ENCODE assay signal across 25 mouse cellular contexts in the genomic region with DNA sequence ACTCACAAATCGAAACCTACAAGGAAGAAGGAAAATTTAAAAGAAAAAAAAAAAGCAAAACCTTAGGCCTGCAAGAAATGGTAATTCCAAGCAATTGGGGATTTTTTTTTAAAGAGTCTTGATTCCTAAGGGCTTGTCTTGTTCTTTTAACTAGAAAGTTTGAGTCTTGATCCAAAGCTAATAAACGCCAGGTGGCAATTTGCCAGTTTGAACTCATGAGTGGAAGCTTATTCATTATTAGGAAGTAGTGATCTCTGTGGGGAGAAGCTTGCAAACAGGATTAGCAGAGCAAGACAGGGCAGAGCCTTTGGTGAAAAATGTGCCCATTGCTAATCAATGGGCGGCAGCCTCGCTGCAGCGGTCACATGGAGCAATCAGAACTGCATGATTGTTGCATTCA.
DNase-seq lines count a peak whose midpoint lies in the region; ATAC-seq and TF ChIP-seq lines count a peak whose summit lies in the region.
"Had no signal": no experiment of that assay in that cellular context is flagged by ENCODE, and none has a peak within 500 bp of the region (broad histone marks: within the 10 kb centered on the region; RNA-seq: fewer than 3 reads in every experiment).

No protein-coding gene starts in this region.

- no peaks in the 10 kb centered on the region for H3K27me3 ChIP-seq in embryonic facial prominence, embryonic 14.5 days (replicated peaks; ENCODE audit: control insufficient read depth, insufficient read depth, low read length)
- H3K27me3 ChIP-seq in embryonic facial prominence, embryonic 10.5 days (replicated peaks; ENCODE audit: low read depth, poor library complexity, severe bottlenecking) = no peaks in the 10 kb centered on the region
- no peaks in the 10 kb centered on the region for H3K27me3 ChIP-seq in limb, embryonic 14.5 days (ENCODE audit: control insufficient read depth, insufficient read depth, low read length)
- H3K27me3 ChIP-seq in limb, embryonic 10.5 days (ENCODE audit: low read depth, poor library complexity, severe bottlenecking) = no peaks in the 10 kb centered on the region
- no peaks in the 10 kb centered on the region for H3K27me3 ChIP-seq in forebrain, embryonic 12.5 days
- H3K27me3 ChIP-seq: hindbrain, embryonic 13.5 days; limb, embryonic 12.5 days; liver, embryonic 12.5 days had no signal

- no peak overlapping the region for H3K4me3 ChIP-seq in embryonic facial prominence, embryonic 14.5 days (ENCODE audit: low read depth, low read length)
- H3K4me3 ChIP-seq in embryonic facial prominence, embryonic 10.5 days = no peak overlapping the region
- H3K4me3 ChIP-seq in limb, embryonic 14.5 days (replicated peaks; ENCODE audit: low read length) = no peak overlapping the region
- no peak overlapping the region for H3K4me3 ChIP-seq in limb, embryonic 10.5 days
- H3K4me3 ChIP-seq in forebrain, embryonic 12.5 days (replicated peaks) = no peak overlapping the region
- H3K4me3 ChIP-seq: hindbrain, embryonic 13.5 days; limb, embryonic 12.5 days; liver, embryonic 12.5 days had no signal

- no peak for TF ChIP-seq CTCF in brain, embryonic 14.5 days (IDR thresholded peaks at IDR 0.05; ENCODE audit: borderline replicate concordance, extremely low read depth, insufficient read depth, insufficient read length)

- H3K36me3 ChIP-seq in embryonic facial prominence, embryonic 14.5 days (ENCODE audit: control insufficient read depth, insufficient read depth, low read length) = no peaks in the 10 kb centered on the region
- H3K36me3 ChIP-seq in embryonic facial prominence, embryonic 10.5 days (replicated peaks) = no peaks in the 10 kb centered on the region
- H3K36me3 ChIP-seq in limb, embryonic 14.5 days (ENCODE audit: control insufficient read depth, insufficient read depth, low read length) = no peaks in the 10 kb centered on the region
- no peaks in the 10 kb centered on the region for H3K36me3 ChIP-seq in limb, embryonic 10.5 days
- no peaks in the 10 kb centered on the region for H3K36me3 ChIP-seq in forebrain, embryonic 12.5 days (replicated peaks)
- H3K36me3 ChIP-seq: G1E; hindbrain, embryonic 13.5 days; limb, embryonic 12.5 days; liver, embryonic 12.5 days had no signal

- H3K4me2 ChIP-seq in embryonic facial prominence, embryonic 14.5 days (ENCODE audit: low read depth, low read length) = no peak overlapping the region
- H3K4me2 ChIP-seq in limb, embryonic 14.5 days (replicated peaks; ENCODE audit: low read depth, low read length, severe bottlenecking) = no peak overlapping the region
- no peak overlapping the region for H3K4me2 ChIP-seq in forebrain, embryonic 12.5 days
- H3K4me2 ChIP-seq: heart, embryonic 11.5 days; hindbrain, embryonic 13.5 days; limb, embryonic 12.5 days; liver, embryonic 12.5 days had no signal

- WGBS in embryonic facial prominence, embryonic 14.5 days = 74% methylated on average over 5 of the region's 5 CpGs
- WGBS in embryonic facial prominence, embryonic 10.5 days = 81% methylated on average over 5 of the region's 5 CpGs
- WGBS in limb, embryonic 14.5 days = 64% methylated on average over 5 of the region's 5 CpGs
- WGBS in limb, embryonic 10.5 days = 86% methylated on average over 5 of the region's 5 CpGs
- WGBS in forebrain, embryonic 12.5 days = 53% methylated on average over 5 of the region's 5 CpGs

- H3K4me1 ChIP-seq in embryonic facial prominence, embryonic 14.5 days (ENCODE audit: control insufficient read depth, insufficient read depth, low read length) = no peaks in the 10 kb centered on the region
- no peaks in the 10 kb centered on the region for H3K4me1 ChIP-seq in embryonic facial prominence, embryonic 10.5 days
- no peaks in the 10 kb centered on the region for H3K4me1 ChIP-seq in limb, embryonic 14.5 days (ENCODE audit: control insufficient read depth, insufficient read depth, low read length)
- no peaks in the 10 kb centered on the region for H3K4me1 ChIP-seq in limb, embryonic 10.5 days
- H3K4me1 ChIP-seq in forebrain, embryonic 12.5 days = 0 out of 2 replicates have a peak, but pooled peaks cover 4% of the 10 kb centered on the region
- H3K4me1 ChIP-seq: hindbrain, embryonic 13.5 days; limb, embryonic 12.5 days; liver, embryonic 12.5 days had no signal

- H3K9me3 ChIP-seq in embryonic facial prominence, embryonic 14.5 days (ENCODE audit: control insufficient read depth, low read length) = no peaks in the 10 kb centered on the region
- H3K9me3 ChIP-seq in embryonic facial prominence, embryonic 10.5 days = no peaks in the 10 kb centered on the region
- no peaks in the 10 kb centered on the region for H3K9me3 ChIP-seq in limb, embryonic 14.5 days (ENCODE audit: control insufficient read depth, low read length)
- H3K9me3 ChIP-seq in limb, embryonic 10.5 days (replicated peaks) = no peaks in the 10 kb centered on the region
- H3K9me3 ChIP-seq in forebrain, embryonic 12.5 days = no peaks in the 10 kb centered on the region
- H3K9me3 ChIP-seq: hindbrain, embryonic 13.5 days; limb, embryonic 12.5 days had no signal

- no peak overlapping the region for H3K9ac ChIP-seq in embryonic facial prominence, embryonic 14.5 days (ENCODE audit: low read depth, low read length)
- no peak overlapping the region for H3K9ac ChIP-seq in limb, embryonic 14.5 days (ENCODE audit: low read depth, low read length, severe bottlenecking)
- H3K9ac ChIP-seq in forebrain, embryonic 12.5 days = no peak overlapping the region
- H3K9ac ChIP-seq: hindbrain, embryonic 13.5 days; limb, embryonic 12.5 days; liver, embryonic 12.5 days had no signal

- H3K27ac ChIP-seq in embryonic facial prominence, embryonic 14.5 days (replicated peaks; ENCODE audit: low read depth, low read length) = no peak overlapping the region
- no peak overlapping the region for H3K27ac ChIP-seq in embryonic facial prominence, embryonic 10.5 days (replicated peaks)
- no peak overlapping the region for H3K27ac ChIP-seq in limb, embryonic 14.5 days (replicated peaks; ENCODE audit: low read depth, low read length)
- H3K27ac ChIP-seq in limb, embryonic 10.5 days = no peak overlapping the region
- H3K27ac ChIP-seq in forebrain, embryonic 12.5 days = no peak overlapping the region
- H3K27ac ChIP-seq: hindbrain, embryonic 13.5 days; limb, embryonic 12.5 days; liver, embryonic 12.5 days; stomach, postnatal 0 days had no signal

- DNase-seq in embryonic facial prominence, embryonic 14.5 days (ENCODE audit: low spot score) = peak; percentile 44
- DNase-seq in embryonic facial prominence, embryonic 10.5 days (ENCODE audit: low spot score) = no peak
- peak; percentile 31 for DNase-seq in limb, embryonic 14.5 days (ENCODE audit: low spot score)
- no peak for DNase-seq in limb, embryonic 10.5 days (ENCODE audit: low spot score)
- DNase-seq in ovary, postnatal 36 days (ENCODE audit: low spot score) = peak; percentile 3
- no peak for DNase-seq in ovary, postnatal 10 days (ENCODE audit: low spot score)
- peak; percentile 66 for DNase-seq in brain, embryonic 14.5 days (ENCODE audit: low read depth)
- DNase-seq: adrenal gland, postnatal 25 days; cerebellum, adult 8-10 months; cerebellum, postnatal 25 days; gastrocnemius, postnatal 10 days; heart, postnatal 36 days; kidney, postnatal 25 days; lung, adult 18-20 months; lung, postnatal 10 days; right cerebral cortex, postnatal 4 days had no signal

- ATAC-seq in embryonic facial prominence, embryonic 14.5 days (ENCODE audit: low read depth) = no peak
- no peak for ATAC-seq in limb, embryonic 14.5 days (ENCODE audit: low FRiP score, low read depth)
- ATAC-seq in forebrain, embryonic 12.5 days (ENCODE audit: low FRiP score) = no peak
- ATAC-seq: forebrain, embryonic 16.5 days; intestine, postnatal 0 days; liver, embryonic 12.5 days had no signal

- no peak for TF ChIP-seq POLR2A in limb, embryonic 14.5 days (IDR thresholded peaks at IDR 0.05; ENCODE audit: borderline replicate concordance, extremely low read depth, insufficient read depth, insufficient read length)
- no peak for TF ChIP-seq POLR2A in brain, embryonic 14.5 days (IDR thresholded peaks at IDR 0.05; ENCODE audit: borderline replicate concordance, extremely low read depth, insufficient read depth, insufficient read length, poor library complexity, severe bottlenecking)

Comparison
In these comparisons a context has a peak if more than half of its experiments do, and no peak if none do; other contexts are left out.
1. DNase-seq: peak in embryonic facial prominence, embryonic 14.5 days (single experiment), limb, embryonic 14.5 days (single experiment), ovary, postnatal 36 days (single experiment) and brain, embryonic 14.5 days (single experiment); none in embryonic facial prominence, embryonic 10.5 days (single experiment), limb, embryonic 10.5 days (single experiment) and ovary, postnatal 10 days (single experiment).